Mouse (Mus musculus) R1 (cell line): ENCODE results near the gene Idh2.

ENCODE experiments used
- DNase-seq: peaks from one replicate; pipeline ENCODE4 v3.0.0-alpha.2; 2018; ENCODE audit warnings: low read depth, low spot score

The Idh2 gene

DNA sequence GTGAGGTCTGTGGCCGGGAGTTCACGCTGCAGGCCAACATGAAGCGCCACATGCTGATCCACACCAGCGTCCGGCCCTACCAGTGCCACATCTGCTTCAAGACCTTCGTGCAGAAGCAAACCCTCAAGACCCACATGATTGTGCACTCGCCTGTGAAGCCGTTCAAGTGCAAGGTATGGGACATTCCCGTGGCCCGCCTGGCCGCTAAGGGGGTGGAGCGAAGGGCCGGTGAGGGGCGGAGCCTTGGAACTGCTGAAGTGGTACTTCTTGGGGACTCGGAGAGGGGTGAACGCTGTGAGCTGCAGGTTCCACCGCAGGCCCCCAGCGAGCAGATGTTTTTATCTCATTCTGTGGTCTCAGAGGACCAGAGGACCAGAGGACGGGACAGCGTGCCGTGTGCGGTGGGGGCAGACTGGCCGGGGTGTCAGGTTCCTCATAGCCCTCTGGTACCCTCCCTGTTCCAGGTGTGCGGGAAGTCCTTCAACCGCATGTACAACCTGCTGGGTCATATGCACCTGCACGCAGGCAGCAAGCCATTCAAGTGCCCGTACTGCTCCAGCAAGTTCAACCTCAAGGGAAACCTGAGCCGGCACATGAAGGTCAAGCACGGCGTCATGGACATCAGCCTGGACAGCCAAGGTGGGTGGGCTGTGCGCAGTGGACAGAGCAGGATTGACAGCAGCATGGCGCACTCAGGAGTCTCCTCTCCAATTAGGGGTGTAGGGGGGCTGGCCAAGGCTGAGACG is 29.0 kb downstream of the Idh2 start:
- peak; percentile 74 for DNase-seq

DNA sequence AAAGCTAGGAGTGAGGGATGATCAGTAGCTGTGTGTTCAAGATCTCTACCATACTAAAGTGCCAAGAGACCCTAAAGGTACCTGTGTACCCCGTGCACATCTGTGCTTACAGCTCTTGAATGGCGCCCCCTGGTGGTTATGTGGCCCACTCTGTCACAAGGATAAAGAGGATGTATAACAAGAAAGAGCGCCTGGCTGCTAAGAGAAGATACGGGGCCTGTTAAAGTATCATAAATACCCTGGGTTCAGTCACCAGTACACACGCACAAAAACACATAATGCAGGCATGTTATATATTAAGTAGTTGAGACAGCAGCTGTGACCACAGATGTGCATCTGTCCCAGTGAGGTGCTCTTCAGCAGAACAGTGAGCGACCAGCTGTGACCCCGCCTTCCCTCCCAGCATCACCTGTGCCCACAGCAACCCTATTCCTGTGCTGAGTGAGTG is 30.7 kb downstream of the Idh2 start:
- peak; percentile 92 for DNase-seq

DNA sequence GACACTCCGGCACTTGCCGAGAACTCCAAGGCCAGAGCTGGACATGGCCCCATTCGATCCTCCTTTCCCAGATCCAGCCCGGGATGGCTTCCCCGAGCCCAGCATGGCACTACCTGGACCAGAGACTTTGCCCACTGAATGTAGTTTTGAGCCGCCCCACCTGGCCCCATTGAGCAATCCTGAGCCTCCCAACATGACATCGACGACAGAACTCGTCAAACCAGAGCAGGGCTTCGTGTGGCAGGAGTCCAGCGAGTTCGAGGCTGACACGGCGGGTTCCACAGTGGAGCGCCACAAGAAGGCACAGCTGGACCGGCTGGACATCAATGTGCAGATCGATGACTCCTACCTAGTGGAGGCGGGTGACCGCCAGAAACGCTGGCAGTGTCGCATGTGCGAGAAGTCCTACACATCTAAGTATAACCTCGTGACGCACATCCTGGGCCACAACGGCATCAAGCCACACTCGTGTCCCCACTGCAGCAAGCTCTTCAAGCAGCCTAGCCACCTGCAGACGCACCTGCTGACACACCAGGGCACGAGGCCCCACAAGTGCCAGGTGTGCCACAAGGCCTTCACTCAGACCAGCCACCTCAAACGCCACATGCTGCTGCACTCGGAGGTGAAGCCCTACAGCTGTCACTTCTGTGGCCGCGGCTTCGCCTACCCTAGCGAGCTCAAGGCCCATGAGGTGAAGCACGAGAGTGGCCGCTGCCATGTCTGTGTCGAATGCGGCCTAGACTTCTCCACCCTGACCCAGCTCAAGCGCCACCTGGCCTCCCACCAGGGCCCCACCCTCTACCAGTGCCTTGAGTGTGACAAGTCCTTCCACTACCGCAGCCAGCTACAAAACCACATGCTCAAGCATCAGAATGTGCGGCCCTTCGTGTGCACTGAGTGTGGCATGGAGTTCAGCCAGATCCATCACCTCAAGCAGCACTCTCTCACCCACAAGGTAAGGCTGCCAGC is 33.3 kb downstream of the Idh2 start:
- no peak for DNase-seq

DNA sequence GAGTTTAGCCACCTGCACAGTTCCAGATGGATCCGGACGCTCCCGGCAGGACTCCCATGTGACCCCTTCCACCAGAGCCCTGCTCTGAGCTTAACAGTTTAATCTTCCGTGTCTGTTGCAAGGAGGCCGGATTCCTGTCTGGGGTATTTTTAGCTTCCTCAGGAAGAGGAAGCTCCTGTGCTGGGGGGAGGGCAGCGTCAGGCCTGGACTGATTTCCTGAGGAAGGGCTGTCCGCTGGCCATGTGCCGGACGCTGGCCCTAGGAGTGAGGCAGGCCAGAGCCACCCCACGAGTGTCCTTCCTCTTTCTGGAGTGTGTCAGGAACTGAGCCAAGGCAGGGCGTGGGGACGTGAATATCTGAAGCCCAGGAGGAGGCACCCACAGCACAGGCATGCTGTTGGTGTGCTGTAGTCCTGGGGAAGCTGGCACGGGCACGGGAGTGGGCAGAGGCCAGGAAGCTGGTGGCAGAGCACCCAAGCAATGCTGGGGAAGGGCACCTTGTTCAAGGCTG is 36.3 kb downstream of the Idh2 start:
- peak; percentile 55 for DNase-seq

DNA sequence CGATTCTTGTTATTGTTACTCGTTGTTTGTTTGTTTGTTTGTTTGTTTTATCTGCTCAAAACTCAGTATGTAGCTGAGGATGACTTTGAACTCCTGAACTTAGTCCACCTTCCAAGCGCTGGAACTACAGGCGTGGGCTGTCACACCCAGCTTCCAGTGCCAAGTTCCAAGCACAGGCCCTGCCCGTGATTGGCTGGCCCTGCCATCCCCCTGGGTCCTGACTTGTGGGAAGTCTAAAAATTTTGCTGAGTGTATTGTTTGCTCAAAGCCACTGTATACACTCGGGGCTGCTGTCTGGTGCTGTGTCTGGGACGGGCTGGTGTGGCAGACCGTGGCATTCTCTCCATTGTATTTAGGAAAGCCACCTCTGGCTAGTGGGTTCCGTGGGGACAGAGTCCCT is 37.4 kb downstream of the Idh2 start:
- no peak for DNase-seq

DNA sequence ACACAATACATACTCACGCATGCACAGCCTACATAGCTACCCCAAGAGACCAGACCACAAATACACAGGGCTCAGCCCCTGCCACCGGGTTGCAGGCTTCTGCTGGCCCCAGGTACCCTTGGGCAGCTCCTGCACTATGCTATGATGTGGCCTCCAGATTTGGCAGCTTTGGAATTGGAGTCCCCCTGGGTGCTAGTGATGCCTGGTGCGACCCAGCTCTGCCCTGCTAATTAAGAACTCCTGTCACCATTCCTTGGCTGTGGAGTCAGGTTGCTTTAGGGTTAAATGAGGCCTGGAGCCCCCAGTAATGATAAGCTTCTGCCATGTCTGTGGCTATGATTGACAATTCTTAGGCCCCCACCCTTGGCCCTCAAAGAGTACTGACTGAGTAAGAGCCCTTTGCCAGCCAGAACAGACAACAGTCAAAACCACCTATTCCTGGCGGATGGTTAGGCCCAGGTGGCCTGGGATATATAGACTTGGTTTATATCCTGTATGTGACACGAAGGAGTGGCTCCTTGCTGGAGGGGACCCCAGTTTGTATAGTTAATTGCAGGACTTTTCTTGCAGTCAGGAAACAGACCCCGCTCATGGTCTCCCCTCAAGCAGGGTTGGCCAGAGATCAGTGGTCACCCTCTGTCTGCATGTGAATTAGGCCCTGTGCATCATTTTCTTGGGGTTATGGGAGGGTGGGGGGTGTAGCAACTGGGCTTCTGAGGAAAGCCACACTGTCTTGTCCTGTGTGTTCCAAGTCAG is 38.1 kb downstream of the Idh2 start:
- DNase-seq: no peak

DNA sequence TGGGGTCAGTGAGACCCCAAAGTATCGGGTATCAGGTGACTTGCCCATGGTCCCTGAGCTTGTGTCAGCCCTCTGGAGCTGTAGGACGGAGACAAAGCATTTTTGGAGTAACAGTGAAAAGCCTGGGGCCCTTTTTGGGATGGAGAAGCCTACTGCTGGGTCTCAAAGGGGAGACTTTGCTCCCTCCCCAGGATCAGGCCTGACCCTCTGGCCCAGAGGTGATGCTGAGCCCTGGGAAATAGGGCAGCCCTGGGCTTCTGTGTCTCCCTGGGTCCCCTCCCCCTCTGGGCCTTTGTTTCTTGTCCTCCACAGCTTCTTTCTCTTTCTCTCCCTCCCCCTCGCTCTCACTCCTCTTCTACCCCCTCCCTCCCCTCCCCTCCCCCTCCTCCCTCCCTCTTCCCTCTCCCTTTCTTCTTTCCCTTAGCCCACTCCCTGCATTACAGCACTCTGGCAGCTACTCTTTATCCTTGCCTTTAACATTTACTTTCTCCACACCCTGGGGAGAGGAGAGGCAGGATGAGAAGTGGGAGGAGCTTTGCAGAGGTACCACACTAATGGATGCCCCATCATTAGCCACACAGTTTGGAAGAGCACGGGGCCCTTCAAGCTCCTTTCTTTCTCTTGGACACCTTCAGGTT is 39.1 kb downstream of the Idh2 start:
- DNase-seq: no peak

DNA sequence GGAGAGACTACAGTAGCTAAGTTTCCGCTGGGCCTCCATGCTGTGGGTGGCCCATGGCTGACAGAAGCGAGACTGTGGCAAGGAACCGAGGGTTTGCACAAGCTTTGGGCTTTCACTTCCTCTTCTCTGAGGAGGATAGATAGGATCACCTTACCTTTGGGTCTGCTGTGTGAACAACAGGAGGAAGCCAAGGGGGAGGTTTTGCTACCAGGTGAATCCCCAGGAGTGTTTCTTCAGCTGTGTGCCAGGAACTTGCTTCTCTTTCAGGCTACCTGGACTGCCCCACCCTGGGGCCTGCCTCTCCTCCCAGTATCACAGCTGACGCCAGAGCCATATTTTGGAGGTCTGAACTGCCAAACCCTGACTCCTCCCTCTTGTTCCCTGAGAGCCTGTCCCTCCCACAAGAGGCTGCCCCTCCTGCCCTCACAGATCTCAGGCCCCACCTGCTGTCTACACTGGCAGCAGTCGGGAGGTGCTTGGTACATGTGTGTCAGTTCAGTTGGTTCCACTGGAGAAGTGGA is 40.2 kb downstream of the Idh2 start:
- DNase-seq: no peak

DNA sequence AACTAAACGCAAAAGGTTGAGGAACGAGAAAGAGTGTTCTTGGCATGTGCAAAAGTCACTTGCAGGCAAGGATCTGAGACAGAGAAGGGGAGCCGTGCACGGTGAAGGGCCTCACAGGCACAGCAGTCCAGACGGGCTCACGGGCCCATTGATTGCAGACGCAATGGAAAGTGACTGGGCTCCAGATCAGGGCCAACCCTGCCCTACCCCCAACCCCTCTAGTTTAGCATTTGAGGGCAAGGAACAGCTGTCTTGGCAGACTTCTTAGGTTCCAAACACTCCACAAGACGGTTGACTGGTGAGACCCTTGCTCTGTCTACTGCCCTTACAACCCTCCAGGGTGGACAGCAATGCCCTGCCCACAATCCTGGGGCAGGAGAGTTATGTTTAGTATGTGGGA is 41.7 kb downstream of the Idh2 start:
- DNase-seq: no peak

DNA sequence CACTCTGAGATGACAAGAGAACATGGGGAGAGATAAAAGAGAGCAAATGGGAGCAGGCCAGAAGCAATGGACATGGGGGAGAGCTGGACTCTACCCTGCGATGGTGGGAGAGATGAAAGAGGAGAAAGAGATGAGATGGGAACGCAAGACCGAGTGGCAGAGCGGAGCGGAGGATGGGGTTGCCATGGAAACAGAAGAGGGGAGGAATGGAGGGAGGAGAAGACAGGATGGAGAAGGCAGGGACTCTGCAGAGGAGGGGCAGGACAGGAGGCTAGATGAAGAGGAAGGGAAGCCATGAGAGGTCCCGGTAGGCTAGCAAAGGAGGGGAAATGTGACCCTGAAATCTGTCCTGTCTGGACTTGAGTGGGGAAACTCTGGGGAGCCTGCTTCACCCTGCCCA is 42.9 kb downstream of the Idh2 start:
- DNase-seq: no peak

DNA sequence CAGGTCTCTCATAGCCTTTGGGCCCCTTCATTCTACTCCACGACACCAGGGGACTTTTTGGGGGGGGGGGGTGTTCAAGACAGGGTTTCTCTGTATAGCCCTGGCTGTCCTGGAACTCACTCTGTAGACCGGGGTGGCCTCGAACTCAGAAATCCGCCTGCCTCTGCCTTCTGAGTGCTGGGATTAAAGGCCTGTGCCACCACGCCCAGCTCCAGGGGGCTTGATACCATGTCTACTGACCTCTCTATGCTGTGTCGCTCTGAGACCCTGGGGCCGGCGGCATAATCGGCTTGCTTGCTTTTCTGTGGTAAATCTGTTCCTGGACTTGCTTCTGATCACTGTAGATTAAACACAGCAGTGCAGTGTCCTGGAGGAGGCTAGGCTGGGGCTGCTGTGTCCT is 44.0 kb downstream of the Idh2 start:
- DNase-seq: no peak

DNA sequence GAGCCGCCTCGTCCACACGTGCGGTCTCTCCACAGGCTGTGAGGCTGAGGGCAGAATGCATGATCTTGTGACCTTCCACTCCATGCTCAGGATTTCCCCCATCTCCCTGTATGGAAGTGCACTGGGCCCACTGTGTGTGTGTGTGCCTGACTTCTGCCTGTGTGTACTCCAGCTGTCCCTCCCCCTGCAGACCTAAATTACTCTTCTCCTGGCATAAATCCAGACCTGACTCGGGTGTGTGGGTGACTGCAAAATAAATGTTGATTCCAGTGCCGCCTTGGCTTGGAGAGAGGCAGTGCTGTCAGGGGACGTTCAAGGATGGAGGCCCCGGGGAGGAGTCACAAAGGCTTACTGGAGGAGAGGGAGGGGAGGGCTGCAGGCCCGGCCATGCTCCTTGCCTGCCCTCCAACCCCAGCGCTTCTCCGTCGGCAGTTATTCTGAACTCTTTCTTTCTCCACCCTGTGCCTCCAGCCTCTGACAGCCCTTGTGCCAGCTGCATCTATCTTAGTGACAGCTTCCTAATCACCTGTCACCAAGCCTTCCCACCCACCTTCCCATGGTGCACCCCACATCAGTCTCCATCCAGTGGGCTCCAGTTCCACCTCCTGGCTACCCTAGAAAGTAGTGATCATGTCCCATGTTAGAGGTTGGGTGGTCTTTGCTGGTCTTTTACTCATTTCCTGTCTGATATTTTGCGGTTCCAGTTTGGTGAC is 45.4 kb downstream of the Idh2 start:
- DNase-seq: no peak

DNA sequence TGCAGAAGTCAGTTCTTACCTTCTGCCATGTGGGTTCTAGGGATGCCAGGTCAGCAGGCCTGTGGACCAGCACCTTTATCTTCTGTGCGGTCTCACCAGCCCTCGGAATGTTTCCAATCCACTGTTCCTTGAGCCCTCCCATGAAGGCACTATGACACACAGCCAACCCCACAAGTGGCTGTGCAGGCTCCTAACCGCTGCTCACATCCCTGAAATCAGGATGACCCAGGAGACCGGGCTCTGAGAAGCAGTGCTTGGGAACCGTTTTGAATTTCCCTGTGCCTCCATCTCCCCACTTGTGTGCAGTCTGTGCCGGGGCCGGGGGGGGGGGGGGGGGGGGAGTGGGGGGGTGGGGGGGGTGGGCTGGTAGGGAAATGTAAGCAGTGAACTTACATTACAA is 46.9 kb downstream of the Idh2 start:
- peak; percentile 53 for DNase-seq

DNA sequence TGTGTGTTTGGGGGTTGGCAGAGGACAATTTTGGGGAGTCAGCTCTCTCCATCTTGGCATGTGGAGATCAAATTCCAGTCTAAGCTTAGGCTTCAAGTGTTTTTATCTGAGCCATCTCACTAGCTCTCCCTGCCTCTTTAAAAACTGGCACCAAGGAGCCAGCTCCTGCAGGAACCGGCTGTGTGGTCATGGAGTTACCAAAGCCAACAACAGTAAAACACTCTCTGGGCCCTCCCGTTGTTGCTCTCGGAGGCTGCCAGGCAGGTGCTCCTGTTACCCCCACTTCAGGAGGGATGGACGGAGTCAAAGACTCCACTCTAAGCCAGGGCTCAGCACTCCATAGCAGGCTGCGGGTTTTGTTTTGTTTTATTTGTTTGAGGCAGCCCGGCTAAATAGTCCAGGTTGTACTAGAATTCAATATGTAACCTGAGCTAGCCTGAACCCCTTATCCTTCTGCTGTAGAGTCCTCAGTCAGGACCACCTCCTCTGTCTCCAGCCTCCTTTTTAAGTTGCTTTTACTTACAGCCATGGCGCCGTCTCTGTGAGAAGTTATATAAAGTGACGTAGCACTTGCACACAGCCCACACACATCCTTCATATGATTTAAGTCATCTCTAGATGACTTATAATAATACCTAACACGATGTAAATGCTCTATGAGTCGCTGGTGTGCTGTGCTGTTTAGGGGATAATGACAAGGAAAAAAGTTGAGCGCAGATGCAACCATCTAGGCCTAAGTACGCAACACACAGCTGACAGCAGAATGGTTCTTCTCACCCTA is 48.3 kb downstream of the Idh2 start:
- no peak for DNase-seq

DNA sequence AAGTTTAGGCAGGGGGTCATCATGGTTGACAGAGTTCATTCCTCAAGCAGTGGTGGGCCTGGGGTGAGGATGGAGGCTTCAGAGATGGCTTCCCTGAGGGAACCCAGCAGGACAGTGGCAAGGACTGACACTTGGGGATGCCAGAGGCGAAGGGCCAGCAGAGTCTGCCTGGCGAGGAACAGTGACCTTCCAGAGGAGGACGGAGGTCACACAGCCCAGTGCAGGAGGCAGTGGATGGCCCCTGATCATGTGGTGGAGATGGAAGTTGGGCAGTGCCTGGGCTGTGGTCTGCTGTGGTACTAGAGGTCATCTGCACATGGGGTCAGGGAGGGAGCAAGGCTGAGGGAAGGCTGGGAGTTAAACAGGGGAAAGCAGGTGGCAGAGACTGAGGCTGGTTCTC is 49.9 kb downstream of the Idh2 start:
- DNase-seq: no peak

DNA sequence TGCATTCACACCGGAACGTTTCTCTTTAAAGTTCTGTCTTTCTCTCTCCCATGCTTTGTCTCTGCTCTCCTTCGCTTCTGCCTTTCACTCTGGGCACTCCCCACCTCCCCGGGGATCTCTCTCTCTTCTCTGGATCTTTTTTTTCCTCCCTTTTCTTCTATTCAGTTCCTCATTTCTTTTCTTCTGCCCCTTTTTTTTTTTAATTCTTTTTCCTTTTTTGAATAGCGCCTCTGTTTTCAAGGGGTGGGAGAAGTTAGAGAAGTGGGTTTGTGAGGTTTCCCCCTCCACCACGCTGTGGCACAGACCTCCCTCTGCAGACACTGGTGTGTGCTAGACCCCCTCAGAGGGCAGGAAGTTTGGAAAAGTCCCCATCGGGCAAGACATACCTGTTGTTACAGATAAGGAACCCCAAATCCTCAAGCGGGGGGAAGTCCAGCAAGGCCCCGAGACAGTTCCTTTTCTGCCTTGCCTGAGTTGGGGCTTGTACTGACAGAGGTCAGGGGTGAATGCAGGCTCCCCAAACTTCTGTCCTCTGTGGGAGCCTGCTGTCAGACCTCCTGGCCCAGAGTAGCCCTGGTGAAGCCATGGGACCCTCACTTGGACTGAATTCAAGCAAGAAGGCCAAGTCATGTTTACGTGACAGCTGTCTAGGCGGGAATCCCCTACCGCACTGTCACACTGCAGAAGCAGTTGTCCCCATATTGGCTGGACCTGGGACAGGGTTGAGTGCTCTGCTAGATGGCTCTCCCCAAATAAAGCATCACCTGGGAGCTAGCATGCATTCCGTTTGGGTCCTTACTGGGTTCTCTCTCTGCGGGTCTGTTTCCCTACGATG is 51.1 kb downstream of the Idh2 start:
- no peak for DNase-seq

DNA sequence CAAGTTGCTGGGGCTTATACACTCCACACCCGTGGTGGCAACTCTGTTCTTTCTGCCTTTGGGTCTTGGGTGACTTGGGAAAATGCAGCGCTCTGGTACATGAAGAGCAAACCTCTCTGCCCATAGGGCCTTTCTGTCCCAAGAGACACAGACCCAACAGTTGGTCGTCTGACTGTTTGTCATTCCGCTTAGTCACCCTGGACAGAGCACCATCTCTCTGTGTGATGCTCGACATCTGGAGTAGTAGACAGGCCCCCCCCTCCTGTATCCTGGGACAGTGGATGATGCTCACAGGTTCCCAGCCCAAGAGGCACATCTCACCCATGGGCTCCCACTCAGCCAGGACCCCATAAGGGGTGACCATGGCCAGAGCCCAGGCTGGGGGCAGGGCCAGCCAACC is 51.9 kb downstream of the Idh2 start:
- DNase-seq: no peak

DNA sequence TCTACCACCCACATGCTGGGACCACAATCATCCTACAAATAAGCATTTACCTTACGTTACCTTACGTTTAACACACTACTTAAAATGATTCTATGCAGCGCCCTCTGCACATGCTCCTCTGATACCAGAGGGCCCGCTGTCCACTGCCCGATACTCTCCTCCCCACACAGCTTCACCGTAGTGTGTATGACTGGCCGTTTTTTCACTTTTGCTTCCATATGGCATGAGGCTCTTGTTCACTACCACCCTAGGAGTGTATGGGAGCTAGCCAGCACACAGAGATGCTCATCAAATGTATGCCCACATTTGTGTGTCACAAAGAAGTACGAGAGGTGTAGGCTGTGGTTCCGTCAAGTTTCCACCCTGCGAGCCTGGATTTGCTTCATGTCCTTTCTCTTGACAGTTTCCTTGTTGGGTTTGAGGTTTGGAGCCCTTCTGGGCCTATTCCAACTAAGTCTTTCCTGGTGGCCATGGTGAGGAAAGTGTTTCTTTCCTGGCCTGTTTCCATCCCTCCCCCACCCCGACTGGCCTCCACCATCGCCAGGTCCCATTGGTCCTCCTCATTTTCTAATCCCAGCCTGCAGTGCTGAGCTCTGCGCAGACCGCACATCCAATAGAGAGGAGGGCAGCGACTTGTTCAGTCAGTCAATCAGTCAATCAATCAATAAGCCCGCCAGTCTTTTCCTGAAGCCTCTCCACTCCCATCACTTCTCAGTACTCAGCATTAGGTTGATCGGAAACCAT is 52.9 kb downstream of the Idh2 start:
- DNase-seq: no peak
